Mouse (Mus musculus): ENCODE measurements around the gene Tex45. TPM values are rescaled to one million over a fixed set of nuclear protein-coding genes. Genes with fewer than 3 reads are reported as not detected.

Gene Tex45
- total RNA-seq, 2 experiments from 2014 or later = not detected

- no peak for DNase-seq (ENCODE audit: low spot score in 2 of 2)
These were observed 12.9 kb downstream of the Tex45 start for GRCm38 (mm10) chr8:3483546-3483945.

- DNase-seq (ENCODE audit: low spot score in 2 of 2) = no peak
These were observed 14.5 kb downstream of the Tex45 start for GRCm38 (mm10) chr8:3485192-3485591.

GRCm38 (mm10) chr8:3492901-3493844, 22.5 kb downstream of the Tex45 start, which contains the start of gene Zfp358:
TSS of gene Zfp358 (plus strand) at chr8:3493138.
- DNase-seq (ENCODE audit: low spot score in 2 of 2) = peak; percentile 67 to 72

- DNase-seq (ENCODE audit: low spot score in 2 of 2) = no peak
These were observed 23.2 kb downstream of the Tex45 start for GRCm38 (mm10) chr8:3493845-3494208.

- DNase-seq (ENCODE audit: low spot score in 2 of 2) = no peak
These were observed 25.1 kb downstream of the Tex45 start for GRCm38 (mm10) chr8:3495578-3496427.

- DNase-seq (ENCODE audit: low spot score in 2 of 2) = no peak
These were observed 25.7 kb downstream of the Tex45 start for GRCm38 (mm10) chr8:3496428-3496748.

- DNase-seq (ENCODE audit: low spot score in 2 of 2) = no peak
These were observed 27.9 kb downstream of the Tex45 start for GRCm38 (mm10) chr8:3498583-3498982.

- no peak for DNase-seq (ENCODE audit: low spot score in 2 of 2)
These were observed 29.1 kb downstream of the Tex45 start for GRCm38 (mm10) chr8:3499751-3500150.

- peak; percentile 97 to 98 for DNase-seq (ENCODE audit: low spot score in 2 of 2)
These were observed 29.8 kb downstream of the Tex45 start, which contains the start of gene Mcoln1 for GRCm38 (mm10) chr8:3500235-3501090. TSS of gene Mcoln1 (plus strand) at chr8:3500457.

GRCm38 (mm10) chr8:3502217-3502616, 31.6 kb downstream of the Tex45 start:
- no peak for DNase-seq (ENCODE audit: low spot score in 2 of 2)

- no peak for DNase-seq (ENCODE audit: low spot score in 2 of 2)
These were observed 37.5 kb downstream of the Tex45 start for GRCm38 (mm10) chr8:3507979-3508754.

GRCm38 (mm10) chr8:3514681-3515247, 44.1 kb downstream of the Tex45 start:
- no peak for DNase-seq (ENCODE audit: low spot score in 2 of 2)

- peak; percentile 87 to 88 for DNase-seq (ENCODE audit: low spot score in 2 of 2)
These were observed 44.6 kb downstream of the Tex45 start, which contains the start of gene Pnpla6 for GRCm38 (mm10) chr8:3515260-3515671. TSS of gene Pnpla6 (plus strand) at chr8:3515384.

- DNase-seq (ENCODE audit: low spot score in 2 of 2) = peak in 1 of 2 experiments; percentile 44
These were observed 45.2 kb downstream of the Tex45 start for GRCm38 (mm10) chr8:3515771-3516417.

- peak; percentile 83 to 85 for DNase-seq (ENCODE audit: low spot score in 2 of 2)
These were observed 45.9 kb downstream of the Tex45 start for GRCm38 (mm10) chr8:3516450-3517116.

- DNase-seq (ENCODE audit: low spot score in 2 of 2) = no peak
These were observed 46.4 kb downstream of the Tex45 start for GRCm38 (mm10) chr8:3517117-3517495.

- no peak for DNase-seq (ENCODE audit: low spot score in 2 of 2)
These were observed 51.5 kb downstream of the Tex45 start for GRCm38 (mm10) chr8:3522007-3522697.

- no peak for DNase-seq (ENCODE audit: low spot score in 2 of 2)
These were observed 60.2 kb downstream of the Tex45 start for GRCm38 (mm10) chr8:3530816-3531215.

Measured in adrenal gland, adult 18-20 months (tissue).